Mouse (Mus musculus) stomach, embryonic 15.5 days (tissue): ENCODE data around the gene 4930519G04Rik. TPM values are rescaled to one million over a fixed set of nuclear protein-coding genes. Genes with fewer than 3 reads are reported as not detected.
"Not testable (repeated sequence)": the region's sequence is repeated elsewhere in the genome, so short reads cannot be mapped to it uniquely, and the experiment has no call there.

Experiments
- ATAC-seq: fragments of 200-750 bp; cut with Nextera tagmentation; 2 replicates; pipeline ENCODE4 v1.8.0; 2017; ENCODE audit warnings: low read depth, moderate number of reproducible peaks, moderate TSS enrichment; ENCODE audit not compliant: insufficient read depth, low FRiP score
- H3K27ac ChIP-seq: fragments of 300-500 bp; sonication (generic); 2 replicates; pipeline ENCODE4 v1.5.1; 2015; ENCODE audit warnings: mild to moderate bottlenecking, inconsistent platforms
- H3K27me3 ChIP-seq: fragments of 300-500 bp; sonication (generic); replicated peaks from 2 replicates; pipeline ENCODE4 v1.6.1; 2015; ENCODE audit warnings: inconsistent platforms
- H3K36me3 ChIP-seq: fragments of 300-500 bp; sonication (generic); 2 replicates; pipeline ENCODE4 v1.6.1; 2015; ENCODE audit warnings: inconsistent platforms
- H3K4me1 ChIP-seq: fragments of 300-500 bp; sonication (generic); 2 replicates; pipeline ENCODE4 v1.6.1; 2015; ENCODE audit warnings: inconsistent platforms
- H3K4me2 ChIP-seq: fragments of 300-500 bp; sonication (generic); 2 replicates; pipeline ENCODE4 v1.6.1; 2015; ENCODE audit warnings: mild to moderate bottlenecking, inconsistent platforms
- H3K4me3 ChIP-seq: fragments of 300-500 bp; sonication (generic); replicated peaks from 2 replicates; pipeline ENCODE4 v1.5.1; 2015; ENCODE audit warnings: inconsistent platforms
- H3K9ac ChIP-seq: fragments of 300-500 bp; sonication (generic); 2 replicates; pipeline ENCODE4 v1.6.1; 2015; ENCODE audit warnings: inconsistent platforms
- H3K9me3 ChIP-seq: fragments of 300-500 bp; sonication (generic); 2 replicates; pipeline ENCODE4 v1.6.1; 2016; ENCODE audit warnings: inconsistent platforms
- WGBS: fragments of 180-500 bp; shearing (Covaris S2); methylation state at CpG from one replicate; pipeline ENCODE4 v1.1.7; 2015; 5-methylcytosine and 5-hydroxymethylcytosine counted together
- polyA plus RNA-seq: library from polyadenylated mRNA; unstranded; fragments of >200 nt; fragmentation: Nextera tagmentation; extraction: Ambion mirVana; gene quantifications from 2 replicates; pipeline ENCODE4 v1.2.1, GENCODE M21; 2015

The 4930519G04Rik gene
- polyA plus RNA-seq, 1 experiment from 2014 or later: not detected

DNA sequence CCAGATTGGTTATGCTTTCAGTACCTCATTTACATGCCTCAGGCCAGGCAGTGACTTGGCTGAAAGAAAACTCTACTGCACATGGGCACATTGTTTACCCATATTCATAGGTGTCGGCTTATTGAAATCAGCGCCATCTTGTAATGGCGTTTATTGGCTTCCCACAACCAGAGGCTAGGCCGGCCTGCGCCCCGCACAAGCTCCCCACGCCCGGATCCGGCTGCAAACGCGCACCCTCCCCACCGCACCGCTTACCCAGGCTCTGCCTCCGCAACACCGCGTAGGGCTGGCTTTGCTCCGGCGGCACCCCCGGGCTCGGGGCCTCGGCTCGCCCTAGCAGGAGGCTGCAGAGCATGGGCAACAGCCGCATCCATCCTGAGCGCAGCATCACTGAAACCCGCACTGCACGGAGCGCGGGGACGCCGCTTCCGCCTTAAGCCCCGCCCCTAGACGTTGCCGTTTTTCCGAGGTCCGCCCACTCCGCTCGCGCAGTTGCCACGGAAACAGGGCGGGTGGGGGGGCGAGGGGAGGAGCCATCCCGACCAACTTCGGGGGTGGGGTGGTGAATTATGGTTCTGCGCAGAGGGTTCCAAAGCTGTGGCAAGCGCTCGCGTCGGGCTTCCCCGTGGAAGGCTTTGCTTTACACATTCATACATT, 39.8 kb upstream of the 4930519G04Rik start:
- H3K4me2 ChIP-seq: peak overlapping the region; percentile 70
- H3K4me1 ChIP-seq: no peaks in the 10 kb centered on the region
- peak; percentile 93 for ATAC-seq
- WGBS: under 1% methylated on average over 50 of the region's 50 CpGs
- H3K27me3 ChIP-seq: no peaks in the 10 kb centered on the region
- 0 out of 2 replicates have a peak, but pooled peaks cover 5% of the 10 kb centered on the region for H3K36me3 ChIP-seq
- H3K27ac ChIP-seq: peak overlapping the region; percentile 83
- peak overlapping the region; percentile 99 for H3K4me3 ChIP-seq
- H3K9ac ChIP-seq: peak overlapping the region; percentile 62; the same call in 1 of the 2 replicates
- no peaks in the 10 kb centered on the region for H3K9me3 ChIP-seq

DNA sequence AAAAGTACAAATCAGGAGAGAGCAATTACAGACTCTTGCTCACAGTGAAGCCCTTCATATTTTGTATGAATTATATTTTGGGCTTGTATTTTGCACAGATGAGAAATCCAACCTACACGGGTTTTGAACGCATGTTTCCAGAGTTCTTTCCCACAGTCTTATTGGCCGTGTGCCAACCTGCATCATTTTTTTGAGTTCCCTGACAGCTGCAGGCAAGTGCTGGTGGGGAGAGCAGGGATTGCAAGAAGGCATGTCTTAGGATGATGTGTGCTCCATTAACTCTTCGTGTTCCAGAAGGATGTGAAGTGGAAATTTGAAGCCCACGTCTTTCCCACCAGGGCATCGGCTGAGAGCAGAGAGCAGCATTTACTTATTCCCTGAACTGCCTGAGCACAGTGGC, 36.9 kb upstream of the 4930519G04Rik start:
- H3K9me3 ChIP-seq: no peaks in the 10 kb centered on the region
- H3K4me1 ChIP-seq: no peaks in the 10 kb centered on the region
- no peak overlapping the region for H3K27ac ChIP-seq
- no peaks in the 10 kb centered on the region for H3K27me3 ChIP-seq
- ATAC-seq: no peak
- H3K36me3 ChIP-seq: peaks cover 3% of the 10 kb centered on the region; the same call in 1 of the 2 replicates
- H3K4me3 ChIP-seq: no peak overlapping the region
- WGBS: 49% methylated on average over 6 of the region's 6 CpGs
- no peak overlapping the region for H3K9ac ChIP-seq
- H3K4me2 ChIP-seq: no peak overlapping the region

DNA sequence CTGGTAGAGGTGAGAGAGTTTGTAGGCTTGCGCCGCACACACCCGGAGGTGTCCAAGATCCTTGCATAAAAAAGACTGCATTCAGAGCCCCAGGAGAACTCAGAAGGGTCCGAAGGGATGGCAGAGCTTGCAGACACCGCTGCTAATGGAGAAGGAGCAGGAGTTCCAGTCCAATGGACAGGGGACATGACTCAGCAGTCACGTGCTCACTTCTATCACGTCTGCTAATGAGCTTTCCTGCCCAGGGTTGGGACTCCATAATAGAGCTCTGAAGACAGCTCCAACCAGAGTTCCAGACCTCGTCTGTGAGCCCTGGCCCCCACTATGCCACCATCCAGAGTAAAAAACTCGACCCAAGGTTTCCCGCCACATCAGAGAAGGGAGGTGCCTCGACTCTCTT, 35.3 kb upstream of the 4930519G04Rik start:
- Histone ChIP-seq H3K36me3 (peaks cover 3% of the 10 kb centered on the region; the same call in 1 of the 2 replicates), H3K9me3 (no peaks in the 10 kb centered on the region), H3K9ac (no peak overlapping the region), H3K27ac (no peak overlapping the region), H3K4me3 (no peak overlapping the region), H3K4me1 (no peaks in the 10 kb centered on the region), H3K27me3 (no peaks in the 10 kb centered on the region), H3K4me2 (no peak overlapping the region)
- 80% methylated on average over 11 of the region's 11 CpGs for WGBS
- no peak for ATAC-seq

DNA sequence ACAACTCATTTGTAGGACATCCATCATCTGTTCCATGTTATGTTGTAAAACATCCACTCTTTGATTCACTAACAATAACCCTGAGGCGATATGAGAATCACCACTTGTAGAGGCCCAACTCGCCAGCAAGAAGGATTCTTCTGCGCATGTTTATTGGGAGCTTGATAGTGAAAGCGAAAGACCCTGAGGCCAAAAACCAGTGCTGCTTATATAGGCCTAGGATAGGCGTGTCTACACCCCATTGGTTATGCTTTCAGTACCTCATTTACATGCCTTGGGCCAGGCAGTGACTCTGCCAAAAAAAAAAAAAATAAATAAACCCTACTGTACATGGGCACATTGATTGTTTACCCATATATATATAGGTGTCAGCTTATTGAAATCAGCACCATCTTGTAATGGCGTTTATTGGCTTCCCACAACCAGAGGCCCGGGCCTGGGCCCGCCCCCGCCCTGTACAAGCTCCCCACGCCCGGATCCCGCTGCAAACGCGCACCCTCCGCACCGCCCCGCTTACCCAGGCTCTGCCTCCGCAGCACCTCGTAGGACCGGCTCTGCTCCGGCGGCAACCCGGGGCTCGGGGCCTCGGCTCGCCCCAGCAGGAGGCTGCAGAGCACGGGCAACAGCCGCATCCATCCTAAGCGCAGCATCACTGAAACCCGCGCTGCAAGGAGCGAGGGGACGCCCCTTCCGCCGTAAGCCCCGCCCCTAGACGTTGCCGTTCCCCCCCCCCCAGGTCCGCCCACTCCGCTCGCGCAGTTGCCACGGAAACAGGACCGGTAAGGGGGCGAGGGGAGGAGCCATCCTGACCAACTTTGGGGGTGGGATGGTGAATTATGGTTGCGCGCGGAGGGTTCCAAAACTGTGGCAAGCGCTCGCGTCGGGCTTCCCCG, 30.4 kb upstream of the 4930519G04Rik start, which contains the start of gene 1500011B03Rik:
Gene 1500011B03Rik, minus strand, starts transcription at position 673 of the 893 bp plus-strand sequence.
- Histone ChIP-seq H3K4me2 (peak within 1 kb of the TSS; percentile 81), H3K36me3 (peaks cover 3% of the 10 kb centered on the region; the same call in 1 of the 2 replicates), H3K27ac (peak within 1 kb of the TSS; percentile 77), H3K4me1 (peaks cover 8% of the 10 kb centered on the region), H3K9ac (peak within 1 kb of the TSS; percentile 63; the same call in 1 of the 2 replicates), H3K27me3 (no peaks in the 10 kb centered on the region), H3K4me3 (peak within 1 kb of the TSS; percentile 70), H3K9me3 (no peaks in the 10 kb centered on the region)
- WGBS: 9% methylated on average over 53 of the region's 53 CpGs
- peak; percentile 76 for ATAC-seq

DNA sequence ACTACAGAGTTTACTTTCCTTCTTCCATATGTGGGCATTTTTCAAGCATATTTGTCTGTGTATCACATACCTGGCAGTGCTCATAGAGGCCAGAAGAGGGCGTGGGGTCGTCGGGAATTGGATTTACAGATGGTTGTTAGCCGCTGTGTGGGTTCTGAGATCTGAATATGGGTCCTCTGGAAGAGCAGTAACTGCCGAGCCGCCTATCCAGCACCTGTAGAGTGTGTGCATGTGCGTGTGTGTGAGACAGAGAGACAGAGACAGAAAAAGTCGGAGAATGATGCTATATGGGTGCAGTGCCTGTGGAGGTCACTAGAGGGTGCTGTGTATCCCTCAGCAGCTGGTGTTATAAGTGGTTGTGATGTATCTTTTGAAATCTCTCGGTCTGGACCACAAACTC, 29.3 kb upstream of the 4930519G04Rik start:
- Histone ChIP-seq H3K27ac (no peak overlapping the region), H3K27me3 (no peaks in the 10 kb centered on the region), H3K4me1 (peaks cover 8% of the 10 kb centered on the region), H3K9me3 (no peaks in the 10 kb centered on the region), H3K36me3 (peaks cover 3% of the 10 kb centered on the region; the same call in 1 of the 2 replicates), H3K4me3 (no peak overlapping the region), H3K9ac (no peak overlapping the region), H3K4me2 (peak overlapping the region; percentile 17; the same call in 1 of the 2 replicates)
- ATAC-seq: no peak
- 18% methylated on average over 9 of the region's 9 CpGs for WGBS

DNA sequence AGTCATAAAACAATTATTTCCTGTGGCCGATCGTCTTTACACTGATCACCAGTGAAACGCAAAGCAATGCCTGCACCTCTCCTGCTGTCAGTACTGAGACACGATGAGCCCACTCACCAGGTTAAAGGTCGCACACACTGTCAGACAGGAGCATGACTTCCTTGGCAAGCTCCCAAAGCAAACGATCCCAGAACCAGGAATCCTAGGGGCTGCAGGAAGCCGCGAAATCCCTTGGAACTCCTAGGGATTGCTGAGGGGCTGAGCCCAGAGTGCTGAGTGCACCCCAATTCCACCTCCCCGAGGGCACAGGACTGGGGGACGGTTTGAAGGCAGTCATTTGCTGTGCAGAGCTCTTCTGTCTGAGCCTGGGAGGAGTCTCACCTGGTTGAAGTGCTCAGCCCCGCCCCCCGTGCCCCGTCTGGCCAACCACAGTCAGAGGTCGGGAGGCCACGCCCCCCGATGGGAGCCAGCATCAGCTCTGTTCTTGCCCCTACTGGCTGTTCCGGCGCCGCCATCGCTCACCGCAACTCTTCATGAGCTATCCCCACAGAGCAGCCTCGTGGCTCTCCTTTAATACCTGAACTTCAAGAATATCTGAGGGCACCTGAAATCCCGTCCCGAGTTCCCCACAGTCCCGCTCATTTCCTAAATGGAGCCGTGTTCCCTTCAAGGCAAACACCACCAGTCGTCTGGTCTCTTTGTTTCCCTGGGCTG, 27.3 kb upstream of the 4930519G04Rik start:
- Histone ChIP-seq H3K9ac (no peak overlapping the region), H3K27me3 (no peaks in the 10 kb centered on the region), H3K27ac (no peak overlapping the region; the same call in 1 of the 2 replicates), H3K4me2 (peak overlapping the region; percentile 83), H3K9me3 (no peaks in the 10 kb centered on the region), H3K4me1 (peaks cover 8% of the 10 kb centered on the region), H3K36me3 (peaks cover 3% of the 10 kb centered on the region; the same call in 1 of the 2 replicates), H3K4me3 (peak overlapping the region; percentile 40)
- WGBS: 7% methylated on average over 27 of the region's 27 CpGs
- peak; percentile 85 for ATAC-seq

DNA sequence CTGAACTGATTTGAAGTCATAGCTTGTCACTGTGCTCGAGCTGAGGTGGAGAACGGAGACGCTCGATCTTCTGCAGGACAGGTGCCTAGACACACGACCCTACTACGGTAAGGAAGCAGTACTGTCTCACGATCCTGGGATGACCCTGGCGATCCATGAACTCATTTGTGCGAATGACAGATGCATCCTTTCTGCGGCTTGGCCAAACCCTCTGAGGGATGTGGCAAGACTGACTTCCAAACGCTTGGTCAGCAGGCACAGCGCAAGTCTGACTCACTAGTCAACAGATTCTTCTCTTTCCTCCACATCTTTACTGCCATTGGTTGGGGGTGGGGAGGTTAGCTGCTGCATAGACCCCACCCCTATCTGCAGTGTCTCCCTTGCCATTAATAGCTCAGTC, 26.0 kb upstream of the 4930519G04Rik start:
- Histone ChIP-seq H3K4me3 (no peak overlapping the region), H3K27me3 (no peaks in the 10 kb centered on the region), H3K9ac (no peak overlapping the region), H3K4me1 (peaks cover 8% of the 10 kb centered on the region), H3K4me2 (no peak overlapping the region), H3K9me3 (no peaks in the 10 kb centered on the region), H3K36me3 (no peaks in the 10 kb centered on the region), H3K27ac (no peak overlapping the region)
- 74% methylated on average over 12 of the region's 12 CpGs for WGBS
- no peak for ATAC-seq

DNA sequence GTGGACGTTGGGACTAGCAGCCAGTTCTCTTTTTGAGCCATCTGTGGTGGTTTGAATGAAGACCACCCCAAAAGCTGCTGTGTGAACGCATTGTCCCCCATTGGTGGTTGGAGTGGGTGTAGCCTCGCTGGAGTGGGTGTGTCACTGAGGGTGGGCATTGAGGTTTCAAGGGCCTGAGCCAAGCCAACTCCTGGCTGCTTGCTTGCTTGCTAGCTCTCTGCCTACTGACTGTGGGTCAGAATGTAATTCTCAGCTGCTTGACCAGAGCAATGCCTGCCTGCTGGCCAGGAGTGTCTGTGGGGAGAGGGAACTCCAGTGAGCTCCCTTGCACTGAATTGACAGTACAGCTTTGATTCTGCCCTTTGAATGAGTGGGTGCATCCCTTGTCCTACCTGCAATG, 23.7 kb upstream of the 4930519G04Rik start:
- Histone ChIP-seq H3K4me3 (no peak overlapping the region), H3K9ac (no peak overlapping the region), H3K4me2 (no peak overlapping the region), H3K4me1 (peaks cover 8% of the 10 kb centered on the region), H3K27me3 (no peaks in the 10 kb centered on the region), H3K9me3 (no peaks in the 10 kb centered on the region), H3K27ac (no peak overlapping the region), H3K36me3 (no peaks in the 10 kb centered on the region)
- no peak for ATAC-seq
- 69% methylated on average over 3 of the region's 3 CpGs for WGBS

DNA sequence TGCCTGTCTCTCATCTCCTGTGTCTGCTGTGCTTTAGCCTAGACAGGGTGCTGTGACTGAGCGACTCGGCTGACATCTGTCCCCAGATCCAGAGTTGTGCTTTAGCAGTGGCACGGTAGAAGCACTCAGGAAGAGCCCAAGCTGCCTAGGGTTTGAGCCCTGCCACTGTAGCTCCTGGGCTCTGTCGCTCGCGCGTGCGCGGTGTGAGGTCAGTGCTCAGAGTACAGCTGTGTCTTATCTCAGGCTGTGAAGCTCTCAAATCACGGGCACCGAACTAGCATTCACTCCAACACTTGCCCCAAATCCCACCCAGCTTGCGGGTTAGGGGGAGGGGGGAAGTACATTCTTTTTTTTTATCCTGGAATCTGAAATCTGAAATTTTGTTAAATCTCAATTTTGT, 16.6 kb upstream of the 4930519G04Rik start:
- Histone ChIP-seq H3K4me3 (no peak overlapping the region), H3K27me3 (no peaks in the 10 kb centered on the region), H3K36me3 (no peaks in the 10 kb centered on the region), H3K4me1 (0 out of 2 replicates have a peak, but pooled peaks cover under 1% of the 10 kb centered on the region), H3K27ac (no peak overlapping the region), H3K4me2 (no peak overlapping the region), H3K9ac (no peak overlapping the region), H3K9me3 (no peaks in the 10 kb centered on the region)
- ATAC-seq: no peak
- WGBS: 36% methylated on average over 12 of the region's 12 CpGs

DNA sequence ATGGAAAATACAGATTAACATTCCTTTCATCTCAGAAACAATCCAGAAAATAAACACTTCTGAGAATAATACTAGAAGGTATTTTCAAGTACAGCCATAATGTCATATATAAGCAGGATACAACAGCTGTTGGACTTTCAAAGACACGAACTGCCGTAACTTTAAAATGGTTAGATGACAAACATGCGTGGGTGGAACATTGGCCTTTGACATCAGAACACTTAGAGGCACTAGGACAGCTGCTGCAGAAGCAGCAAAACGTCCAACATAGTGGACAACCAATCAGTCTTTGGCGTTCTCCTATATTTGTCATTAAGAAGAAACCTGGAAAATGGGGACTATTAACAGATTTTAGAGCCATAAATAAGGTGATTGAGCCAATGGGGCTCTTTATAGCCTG, 13.0 kb upstream of the 4930519G04Rik start:
- WGBS: 37% methylated on average over 5 of the region's 5 CpGs

DNA sequence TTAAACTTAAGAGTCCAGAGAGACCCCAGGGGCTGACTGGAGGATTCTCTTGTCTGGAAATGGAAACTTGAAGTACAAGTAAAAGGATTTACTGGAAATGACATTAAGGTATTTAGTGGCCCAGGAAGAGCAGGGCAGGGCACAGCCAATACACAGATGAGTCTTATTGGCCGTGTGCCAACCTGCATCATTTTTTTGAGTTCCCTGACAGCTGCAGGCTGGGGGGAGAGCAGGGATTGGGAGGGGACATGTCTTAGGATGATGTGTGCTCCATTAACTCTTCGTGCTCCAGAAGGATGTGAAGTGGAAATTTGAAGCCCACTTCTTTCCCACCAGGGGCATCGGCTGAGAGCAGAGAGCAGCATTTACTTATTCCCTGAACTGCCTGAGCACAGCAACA, 11.3 kb upstream of the 4930519G04Rik start:
- 36% methylated on average over 3 of the region's 3 CpGs for WGBS
- H3K27me3 ChIP-seq, H3K27ac ChIP-seq, H3K4me3 ChIP-seq, H3K4me2 ChIP-seq, H3K4me1 ChIP-seq, ATAC-seq, H3K9me3 ChIP-seq, H3K36me3 ChIP-seq, H3K9ac ChIP-seq: not testable (repeated sequence)

More for the DNA sequence above, 13.0 kb upstream of the 4930519G04Rik start:
- H3K4me2 ChIP-seq, H3K4me1 ChIP-seq, H3K36me3 ChIP-seq, H3K27ac ChIP-seq, H3K4me3 ChIP-seq, ATAC-seq, H3K9ac ChIP-seq, H3K9me3 ChIP-seq, H3K27me3 ChIP-seq: not testable (repeated sequence)
